Comparison of ENCODE assay signal across 9 mouse cellular contexts in the genomic region with DNA sequence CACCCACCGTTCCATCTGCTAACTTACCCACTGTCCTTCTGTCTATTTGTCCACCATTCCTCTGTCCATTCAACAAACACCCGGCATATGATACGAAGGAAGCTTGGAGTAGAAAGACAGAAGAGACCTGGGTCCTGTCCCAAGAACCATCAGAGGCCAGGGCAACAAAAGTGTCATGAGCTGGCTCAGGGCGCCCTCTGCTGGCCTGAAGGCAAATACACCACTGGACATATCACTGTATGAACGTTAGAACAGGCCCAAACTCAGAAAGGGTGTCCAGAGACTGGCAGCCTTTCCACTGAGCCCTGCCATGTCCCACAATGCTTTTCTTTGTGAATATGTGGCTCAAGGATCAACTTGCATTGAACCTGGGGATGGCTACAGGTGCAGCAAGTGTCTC.
DNase-seq lines count a peak whose midpoint lies in the region; ATAC-seq lines count a peak whose summit lies in the region.
"Had no signal": no experiment of that assay in that cellular context is flagged by ENCODE, and none has a peak within 500 bp of the region (broad histone marks: within the 10 kb centered on the region; RNA-seq: fewer than 3 reads in every experiment).

No protein-coding gene starts in this region.

- no peak overlapping the region for H3K4me3 ChIP-seq in limb, embryonic 11.5 days (ENCODE audit: low read depth, low read length)
- H3K4me3 ChIP-seq: heart, embryonic 13.5 days; neural tube, embryonic 13.5 days had no signal

- H3K4me2 ChIP-seq in limb, embryonic 11.5 days (ENCODE audit: low read depth, severe bottlenecking): no peak overlapping the region
- H3K4me2 ChIP-seq: heart, embryonic 13.5 days; neural tube, embryonic 13.5 days had no signal

- H3K27ac ChIP-seq in limb, embryonic 11.5 days (replicated peaks; ENCODE audit: low read depth, low read length): no peak overlapping the region
- H3K27ac ChIP-seq: heart, embryonic 13.5 days had no signal

- H3K9ac ChIP-seq in limb, embryonic 11.5 days (ENCODE audit: low read length): no peak overlapping the region
- H3K9ac ChIP-seq: heart, embryonic 13.5 days; neural tube, embryonic 13.5 days had no signal

- H3K9me3 ChIP-seq in limb, embryonic 11.5 days (ENCODE audit: control insufficient read depth, low read length): no peaks in the 10 kb centered on the region
- H3K9me3 ChIP-seq: heart, embryonic 13.5 days; neural tube, embryonic 13.5 days had no signal

- 45% methylated on average over 5 of the region's 5 CpGs for WGBS in limb, embryonic 11.5 days

- peak; percentile 39 to 72 for DNase-seq in right cerebral cortex, adult 2 months (ENCODE audit: low spot score in 2 of 2)
- DNase-seq in right cerebral cortex, postnatal 36 days (ENCODE audit: low spot score in 2 of 2): no peak
- peak; percentile 17 for DNase-seq in adrenal gland, adult 8-10 months
- peak; percentile 80 for DNase-seq in embryo, embryonic 11 days
- DNase-seq in heart, postnatal 4 days: peak; percentile 73
- DNase-seq in limb, embryonic 11.5 days (ENCODE audit: low spot score): peak; percentile 77
- peak; percentile 42 for DNase-seq in retina, postnatal 7 days (ENCODE audit: low read depth, low spot score)

- ATAC-seq in limb, embryonic 11.5 days (ENCODE audit: insufficient number of reproducible peaks, low FRiP score, low TSS enrichment, low read depth): no peak

- no peaks in the 10 kb centered on the region for H3K27me3 ChIP-seq in limb, embryonic 11.5 days (ENCODE audit: control insufficient read depth, insufficient read depth, low read length)
- H3K27me3 ChIP-seq: neural tube, embryonic 13.5 days had no signal

- no peaks in the 10 kb centered on the region for H3K36me3 ChIP-seq in limb, embryonic 11.5 days (ENCODE audit: control insufficient read depth, insufficient read depth, low read length)
- H3K36me3 ChIP-seq: heart, embryonic 13.5 days; neural tube, embryonic 13.5 days had no signal

- peaks cover 32% of the 10 kb centered on the region for H3K4me1 ChIP-seq in limb, embryonic 11.5 days (ENCODE audit: control insufficient read depth, insufficient read depth, low read length)

Comparison
In these comparisons a context has a peak if more than half of its experiments do, and no peak if none do; other contexts are left out.
1. DNase-seq: peak in right cerebral cortex, adult 2 months (2 of 2), adrenal gland, adult 8-10 months (single experiment), embryo, embryonic 11 days (single experiment), heart, postnatal 4 days (single experiment), limb, embryonic 11.5 days (single experiment) and retina, postnatal 7 days (single experiment); none in right cerebral cortex, postnatal 36 days (0 of 2).